Mouse (Mus musculus) MEL (cell line): ENCODE measurements around the gene Dqx1. TPM values are rescaled to one million over a fixed set of nuclear protein-coding genes. Genes with fewer than 3 reads are reported as not detected.

ENCODE experiments used
- DNase-seq: peaks from one replicate; pipeline ENCODE4 v3.0.0; 2011; ENCODE audit warnings: low read depth, low spot score
- H3K27ac ChIP-seq: 2 replicates; pipeline ENCODE4 v1.5.1; 2012; ENCODE audit warnings: low read depth, mild to moderate bottlenecking, control low read depth, low read length, moderate library complexity; ENCODE audit not compliant: control insufficient read depth
- H3K27me3 ChIP-seq, 2 experiments: fragments of 150-350 bp in 1 of 2; sonication (generic) in 1 of 2; 2 replicates each; pipeline ENCODE4 v1.6.1; 2012; ENCODE audit warnings: low read length in 2 of 2, mild to moderate bottlenecking in 2 of 2, improper control_type of control experiment in 1 of 2, moderate library complexity in 1 of 2; ENCODE audit not compliant: insufficient read depth in 2 of 2, control insufficient read depth in 1 of 2
- H3K36me3 ChIP-seq, 2 experiments: 2 replicates each; pipeline ENCODE4 v1.6.1; 2012 to 2014; ENCODE audit warnings: low read length in 2 of 2, improper control_type of control experiment in 1 of 2, inconsistent platforms in 1 of 2, mild to moderate bottlenecking in 1 of 2; ENCODE audit not compliant: insufficient read depth in 2 of 2, control insufficient read depth in 1 of 2
- H3K4me1 ChIP-seq, 2 experiments: fragments of 150-350 bp in 1 of 2; sonication (generic) in 1 of 2; 2 replicates each; pipeline ENCODE4 v1.6.1; 2012; ENCODE audit warnings: low read length in 2 of 2, improper control_type of control experiment in 1 of 2, mild to moderate bottlenecking in 1 of 2; ENCODE audit not compliant: insufficient read depth in 2 of 2, control insufficient read depth in 1 of 2
- H3K4me3 ChIP-seq, 2 experiments: fragments of 150-350 bp in 1 of 2; sonication (generic) in 1 of 2; 2 replicates each; pipeline ENCODE4 v1.5.1; 2012; ENCODE audit warnings: low read depth in 2 of 2, low read length in 2 of 2, mild to moderate bottlenecking in 2 of 2, moderate library complexity in 2 of 2, control low read depth in 1 of 2, improper control_type of control experiment in 1 of 2; ENCODE audit not compliant: control insufficient read depth in 1 of 2, insufficient read depth in 1 of 2
- H3K79me2 ChIP-seq: 2 replicates; pipeline ENCODE4 v1.6.1; 2012; ENCODE audit warnings: mild to moderate bottlenecking, low read length, moderate library complexity; ENCODE audit not compliant: control insufficient read depth, poor library complexity, insufficient read depth
- H3K9ac ChIP-seq: 2 replicates; pipeline ENCODE4 v1.6.1; 2012; ENCODE audit warnings: low read depth, mild to moderate bottlenecking, control low read depth, low read length, moderate library complexity; ENCODE audit not compliant: control insufficient read depth, poor library complexity, severe bottlenecking
- H3K9me3 ChIP-seq: fragments of 150-350 bp; sonication (generic); replicated peaks from 2 replicates; pipeline ENCODE4 v1.6.1; 2012; ENCODE audit warnings: mild to moderate bottlenecking, low read length, improper control_type of control experiment, moderate library complexity; ENCODE audit not compliant: insufficient read depth
- CHD2 ChIP-seq: IDR thresholded peaks from 2 replicates; pipeline ENCODE4 v1.6.1; 2011; ENCODE audit warnings: low read length, improper control_type of control experiment
- ETS1 ChIP-seq: IDR thresholded peaks from 2 replicates; pipeline ENCODE4 v1.6.1; 2012; ENCODE audit warnings: low read depth, mild to moderate bottlenecking, inconsistent platforms, low read length, improper control_type of control experiment, moderate library complexity
- GABPA ChIP-seq: IDR thresholded peaks from 2 replicates; pipeline ENCODE4 v1.6.1; 2012; ENCODE audit warnings: low read depth, mild to moderate bottlenecking, inconsistent platforms, low read length, improper control_type of control experiment, moderate library complexity
- GATA1 ChIP-seq: IDR thresholded peaks from 2 replicates; pipeline ENCODE4 v1.6.1; 2011; ENCODE audit warnings: low read depth, low read length, improper control_type of control experiment
- JUND ChIP-seq: IDR thresholded peaks from 2 replicates; pipeline ENCODE4 v1.6.1; 2011; ENCODE audit warnings: low read depth, mild to moderate bottlenecking, improper control_type of control experiment, low read length
- KAT2A ChIP-seq: conservative IDR thresholded peaks from 2 replicates; pipeline ENCODE4 v1.6.1; 2012; ENCODE audit warnings: low read depth, low read length, improper control_type of control experiment, inconsistent platforms
- MAX ChIP-seq: IDR thresholded peaks from 2 replicates; pipeline ENCODE4 v1.6.1; 2011; ENCODE audit warnings: low read length, improper control_type of control experiment
- NRF1 ChIP-seq: IDR thresholded peaks from 2 replicates; pipeline ENCODE4 v1.6.1; 2014; ENCODE audit warnings: low read depth, mild to moderate bottlenecking, inconsistent platforms, low read length, improper control_type of control experiment, moderate library complexity; ENCODE audit not compliant: poor library complexity, insufficient read depth, severe bottlenecking
- POLR2A ChIP-seq, 2 experiments: IDR thresholded peaks; 2 replicates each; pipeline ENCODE4 v1.6.1; 2011 to 2012; ENCODE audit warnings: low read length in 2 of 2, mild to moderate bottlenecking in 2 of 2, control low read depth in 1 of 2, improper control_type of control experiment in 1 of 2, low read depth in 1 of 2, moderate library complexity in 1 of 2; ENCODE audit not compliant: control insufficient read depth in 1 of 2, insufficient read depth in 1 of 2, poor library complexity in 1 of 2
- POLR2AphosphoS5 ChIP-seq: IDR thresholded peaks from 2 replicates; pipeline ENCODE4 v1.6.1; 2012; ENCODE audit warnings: low read depth, borderline replicate concordance, mild to moderate bottlenecking, inconsistent platforms, low read length, moderate library complexity, mixed read lengths
- SIN3A ChIP-seq: IDR thresholded peaks from 2 replicates; pipeline ENCODE4 v1.6.1; 2012; ENCODE audit warnings: low read length, improper control_type of control experiment, inconsistent platforms
- SMC3 ChIP-seq: IDR thresholded peaks from 2 replicates; pipeline ENCODE4 v1.6.1; 2011; ENCODE audit warnings: low read depth, low read length, improper control_type of control experiment
- TAL1 ChIP-seq: IDR thresholded peaks from 2 replicates; pipeline ENCODE4 v1.6.1; 2012; ENCODE audit warnings: mild to moderate bottlenecking, inconsistent platforms, low read length, moderate library complexity, mixed read lengths
- TBP ChIP-seq: IDR thresholded peaks from 2 replicates; pipeline ENCODE4 v1.8.0; 2011; ENCODE audit warnings: low read depth, low read length, improper control_type of control experiment
- UBTF ChIP-seq: IDR thresholded peaks from 2 replicates; pipeline ENCODE4 v1.6.1; 2012; ENCODE audit warnings: low read depth, mild to moderate bottlenecking, inconsistent platforms, low read length, improper control_type of control experiment, moderate library complexity, borderline replicate concordance; ENCODE audit not compliant: insufficient read depth
- USF2 ChIP-seq, 2 experiments: IDR thresholded peaks; 2 replicates each; pipeline ENCODE4 v1.6.1; 2011 to 2012; ENCODE audit warnings: improper control_type of control experiment in 2 of 2, low read length in 2 of 2, borderline replicate concordance in 1 of 2, inconsistent platforms in 1 of 2, low read depth in 1 of 2, mild to moderate bottlenecking in 1 of 2; ENCODE audit not compliant: insufficient read depth in 1 of 2
- ZMIZ1 ChIP-seq: IDR thresholded peaks from 2 replicates; pipeline ENCODE4 v1.6.1; 2012; ENCODE audit warnings: low read depth, mild to moderate bottlenecking, inconsistent platforms, low read length, improper control_type of control experiment, moderate library complexity
- polyA plus RNA-seq, 2 experiments: library from polyadenylated mRNA; stranded (reverse) in 1 of 2; unstranded in 1 of 2; fragments of >175 nt in 1 of 2; fragments of >200 nt in 1 of 2; gene quantifications; 2 replicates each; pipeline versions ENCODE4 v1.2.1 to v1.2.4; 2012; ENCODE audit warnings: low replicate concordance in 2 of 2, low read depth in 1 of 2; ENCODE audit not compliant: insufficient read length in 2 of 2, insufficient read depth in 1 of 2, missing spikeins in 1 of 2
- total RNA-seq: library from RNA; depleted of rRNA; stranded (reverse); fragments of 300-350 nt; gene quantifications from 2 replicates; pipeline ENCODE4 v1.2.3, GENCODE M21; 2012

The Dqx1 gene
- total and polyA plus RNA-seq, 3 experiments, result 1.3 to 3.4 TPM; not detected in 1

GRCm38 (mm10) chr6:83037188-83037587, 20.5 kb upstream of the Dqx1 start (continued):
- TF ChIP-seq ETS1 (no peak), KAT2A (no peak)

GRCm38 (mm10) chr6:83038496-83039012, 19.1 kb upstream of the Dqx1 start:
- Histone ChIP-seq H3K27ac (no peak overlapping the region; the same call in 1 of the 2 replicates), H3K4me1 (peaks cover 0 to 4% of the 10 kb centered on the region in 2 experiments; a peak in 2 of 4 replicates)
- DNase-seq, result peak; percentile 77

GRCm38 (mm10) chr6:83040601-83041000, 17.0 kb upstream of the Dqx1 start:
- TF ChIP-seq TAL1 (no peak), POLR2AphosphoS5 (no peak), GABPA (no peak), ZMIZ1 (no peak), UBTF (no peak)
- Histone ChIP-seq H3K4me1 (peaks cover 0 to 4% of the 10 kb centered on the region in 2 experiments; a peak in 2 of 4 replicates), H3K27ac (no peak overlapping the region), H3K9me3 (no peaks in the 10 kb centered on the region), H3K27me3 (no peaks in the 10 kb centered on the region; a peak in 1 of 4 replicates), H3K36me3 (peaks cover 0 to 2% of the 10 kb centered on the region in 2 experiments; a peak in 1 of 4 replicates), H3K4me3 (no peak overlapping the region), H3K9ac (no peak overlapping the region), H3K79me2 (no peaks in the 10 kb centered on the region)
- no peak for DNase-seq

More at GRCm38 (mm10) chr6:83038496-83039012, 19.1 kb upstream of the Dqx1 start:
- TF ChIP-seq POLR2A (IDR thresholded peaks at IDR 0.05; ENCODE audit: control insufficient read depth in 1 of 2, insufficient read depth in 1 of 2, low read depth in 1 of 2, low read length in 2 of 2, poor library complexity in 1 of 2) (peak in 1 of 2 experiments; percentile 17; a peak in 1 of 4 replicates), NRF1 (peak; percentile 75), GABPA (no peak), USF2 (IDR thresholded peaks at IDR 0.05; ENCODE audit: borderline replicate concordance in 1 of 2, insufficient read depth in 1 of 2, low read depth in 1 of 2, low read length in 2 of 2) (no peak), GATA1 (no peak), CHD2 (peak; percentile 65), ETS1 (no peak), SIN3A (0 out of 2 replicates have a peak, but pooled peaks have one; percentile 2), MAX (peak; percentile 53; the same call in 1 of the 2 replicates), TBP (no peak), SMC3 (no peak), JUND (no peak)
- Histone ChIP-seq H3K4me3 (peak overlapping the region; percentile 34 to 42), H3K9ac (peak overlapping the region; percentile 35), H3K9me3 (no peaks in the 10 kb centered on the region), H3K36me3 (no peaks in the 10 kb centered on the region), H3K27me3 (no peaks in the 10 kb centered on the region; a peak in 1 of 4 replicates), H3K79me2 (no peaks in the 10 kb centered on the region)
